Mouse (Mus musculus) midbrain, embryonic 11.5 days (tissue): Measurements from ENCODE around the gene Cpeb2. TPM values are rescaled to one million over a fixed set of nuclear protein-coding genes. Genes with fewer than 3 reads are reported as not detected.

Source experiments
- ATAC-seq: fragments of 200-750 bp; cut with Nextera tagmentation; 2 replicates; pipeline ENCODE4 v1.8.0; 2017; ENCODE audit warnings: moderate TSS enrichment, moderate library complexity; ENCODE audit not compliant: low FRiP score
- DNase-seq: peaks from one replicate; pipeline ENCODE4 v3.0.0; 2015; ENCODE audit warnings: low spot score; ENCODE audit errors: missing footprints
- H3K27ac ChIP-seq: fragments of 300-500 bp; sonication (generic); 2 replicates; pipeline ENCODE4 v1.5.1; 2014; ENCODE audit warnings: low read depth, low read length
- H3K27me3 ChIP-seq: fragments of 300-500 bp; sonication (generic); 2 replicates; pipeline ENCODE4 v1.6.1; 2014; ENCODE audit warnings: mild to moderate bottlenecking, low read length, moderate library complexity, mixed read lengths; ENCODE audit not compliant: control insufficient read depth, insufficient read depth
- H3K36me3 ChIP-seq: fragments of 300-500 bp; sonication (generic); 2 replicates; pipeline ENCODE4 v1.6.1; 2014; ENCODE audit warnings: mild to moderate bottlenecking, low read length, moderate library complexity, mixed read lengths; ENCODE audit not compliant: control insufficient read depth, insufficient read depth
- H3K4me1 ChIP-seq: fragments of 300-500 bp; sonication (generic); 2 replicates; pipeline ENCODE4 v1.6.1; 2014; ENCODE audit warnings: low read length; ENCODE audit not compliant: control insufficient read depth, insufficient read depth
- H3K4me2 ChIP-seq: fragments of 300-500 bp; sonication (generic); 2 replicates; pipeline ENCODE4 v1.6.1; 2014; ENCODE audit warnings: mild to moderate bottlenecking, moderate library complexity
- H3K4me3 ChIP-seq: fragments of 300-500 bp; sonication (generic); 2 replicates; pipeline ENCODE4 v1.5.1; 2014; ENCODE audit warnings: low read depth, low read length
- H3K9ac ChIP-seq: fragments of 300-500 bp; sonication (generic); 2 replicates; pipeline ENCODE4 v1.6.1; 2014; ENCODE audit warnings: low read length
- H3K9me3 ChIP-seq: fragments of 300-500 bp; sonication (generic); 2 replicates; pipeline ENCODE4 v1.6.1; 2016; ENCODE audit warnings: low read length; ENCODE audit not compliant: control insufficient read depth
- WGBS: fragments of 180-500 bp; shearing (Covaris S2); extraction: QIAGEN DNeasy Blood & Tissue Kit; methylation state at CpG from one replicate; pipeline ENCODE4 v1.1.7; 2014; 5-methylcytosine and 5-hydroxymethylcytosine counted together
- polyA plus RNA-seq: library from polyadenylated mRNA; unstranded; fragments of >200 nt; fragmentation: Nextera tagmentation; extraction: Ambion mirVana; gene quantifications from 2 replicates; pipeline ENCODE4 v1.2.1, GENCODE M21; 2014

Gene Cpeb2
- polyA plus RNA-seq, 1 experiment from 2014 or later = 5.0 TPM

- WGBS = 91% methylated on average over 4 of the region's 4 CpGs
- H3K27me3 ChIP-seq = no peaks in the 10 kb centered on the region
- no peaks in the 10 kb centered on the region for H3K36me3 ChIP-seq
- no peaks in the 10 kb centered on the region for H3K9me3 ChIP-seq
- no peak overlapping the region for H3K27ac ChIP-seq
- H3K4me1 ChIP-seq = no peaks in the 10 kb centered on the region
- no peak overlapping the region for H3K4me2 ChIP-seq
- H3K9ac ChIP-seq = no peak overlapping the region
- ATAC-seq = no peak
- no peak for DNase-seq
- H3K4me3 ChIP-seq = no peak overlapping the region
These were observed 60.2 kb downstream of the Cpeb2 start for GRCm38 (mm10) chr5:43293136-43293535.

- ATAC-seq (no peak), DNase-seq (no peak)
- Histone ChIP-seq H3K4me2 (no peak overlapping the region), H3K4me1 (no peaks in the 10 kb centered on the region), H3K4me3 (no peak overlapping the region), H3K27me3 (no peaks in the 10 kb centered on the region), H3K27ac (no peak overlapping the region), H3K9me3 (no peaks in the 10 kb centered on the region), H3K36me3 (no peaks in the 10 kb centered on the region), H3K9ac (no peak overlapping the region)
- WGBS = 95% methylated on average over 7 of the region's 7 CpGs
These were observed 64.5 kb downstream of the Cpeb2 start for GRCm38 (mm10) chr5:43297459-43297858.

- 80% methylated on average over 2 of the region's 2 CpGs for WGBS
- ATAC-seq (no peak), DNase-seq (no peak)
- Histone ChIP-seq H3K27me3 (no peaks in the 10 kb centered on the region), H3K4me1 (no peaks in the 10 kb centered on the region), H3K4me3 (no peak overlapping the region), H3K9ac (no peak overlapping the region), H3K9me3 (no peaks in the 10 kb centered on the region), H3K4me2 (no peak overlapping the region), H3K27ac (no peak overlapping the region), H3K36me3 (no peaks in the 10 kb centered on the region)
These were observed 66.0 kb downstream of the Cpeb2 start for GRCm38 (mm10) chr5:43298975-43299374.

- Histone ChIP-seq H3K27me3 (no peaks in the 10 kb centered on the region), H3K4me3 (no peak overlapping the region), H3K4me2 (no peak overlapping the region), H3K9ac (no peak overlapping the region), H3K27ac (no peak overlapping the region), H3K9me3 (no peaks in the 10 kb centered on the region), H3K4me1 (no peaks in the 10 kb centered on the region), H3K36me3 (no peaks in the 10 kb centered on the region)
- DNase-seq = no peak
- 92% methylated on average over 5 of the region's 5 CpGs for WGBS
- no peak for ATAC-seq
These were observed 67.1 kb downstream of the Cpeb2 start for GRCm38 (mm10) chr5:43300076-43300475.

- no peak for ATAC-seq
- no peak overlapping the region for H3K4me3 ChIP-seq
- DNase-seq = no peak
- no peaks in the 10 kb centered on the region for H3K27me3 ChIP-seq
- H3K27ac ChIP-seq = no peak overlapping the region
- H3K4me2 ChIP-seq = no peak overlapping the region
- H3K9ac ChIP-seq = no peak overlapping the region
- H3K36me3 ChIP-seq = no peaks in the 10 kb centered on the region
- no peaks in the 10 kb centered on the region for H3K4me1 ChIP-seq
- no peaks in the 10 kb centered on the region for H3K9me3 ChIP-seq
- WGBS = 63% methylated on average over 3 of the region's 3 CpGs
These were observed 68.0 kb downstream of the Cpeb2 start for GRCm38 (mm10) chr5:43300979-43301378.

- no peak overlapping the region for H3K4me3 ChIP-seq
- H3K27ac ChIP-seq = no peak overlapping the region
- no peak overlapping the region for H3K4me2 ChIP-seq
- no peaks in the 10 kb centered on the region for H3K36me3 ChIP-seq
- DNase-seq (no peak), ATAC-seq (no peak)
- 63% methylated on average over 1 of the region's 1 CpGs for WGBS
- H3K9me3 ChIP-seq = no peaks in the 10 kb centered on the region
- H3K27me3 ChIP-seq = no peaks in the 10 kb centered on the region
- no peak overlapping the region for H3K9ac ChIP-seq
- no peaks in the 10 kb centered on the region for H3K4me1 ChIP-seq
These were observed 70.5 kb downstream of the Cpeb2 start for GRCm38 (mm10) chr5:43303504-43303903.

GRCm38 (mm10) chr5:43305449-43305848 lies 72.5 kb downstream of the Cpeb2 start:
- H3K9ac ChIP-seq = no peak overlapping the region
- no peak overlapping the region for H3K27ac ChIP-seq
- 93% methylated on average over 3 of the region's 3 CpGs for WGBS
- H3K4me3 ChIP-seq = no peak overlapping the region
- no peak for DNase-seq
- no peaks in the 10 kb centered on the region for H3K27me3 ChIP-seq
- ATAC-seq = no peak
- no peak overlapping the region for H3K4me2 ChIP-seq
- no peaks in the 10 kb centered on the region for H3K9me3 ChIP-seq
- no peaks in the 10 kb centered on the region for H3K36me3 ChIP-seq
- H3K4me1 ChIP-seq = no peaks in the 10 kb centered on the region

GRCm38 (mm10) chr5:43309961-43310360 lies 77.0 kb downstream of the Cpeb2 start:
- DNase-seq (no peak), ATAC-seq (peak; percentile 30; the same call in 1 of the 2 replicates)
- H3K9me3 ChIP-seq = no peaks in the 10 kb centered on the region
- H3K4me2 ChIP-seq = no peak overlapping the region
- H3K27ac ChIP-seq = no peak overlapping the region
- no peak overlapping the region for H3K4me3 ChIP-seq
- no peaks in the 10 kb centered on the region for H3K4me1 ChIP-seq
- H3K9ac ChIP-seq = no peak overlapping the region
- H3K27me3 ChIP-seq = no peaks in the 10 kb centered on the region
- 57% methylated on average over 4 of the region's 4 CpGs for WGBS
- no peaks in the 10 kb centered on the region for H3K36me3 ChIP-seq

GRCm38 (mm10) chr5:43324311-43324862 lies 91.4 kb downstream of the Cpeb2 start:
- Histone ChIP-seq H3K9me3 (no peaks in the 10 kb centered on the region), H3K27me3 (no peaks in the 10 kb centered on the region), H3K36me3 (no peaks in the 10 kb centered on the region), H3K9ac (no peak overlapping the region), H3K4me3 (no peak overlapping the region), H3K4me2 (no peak overlapping the region), H3K4me1 (no peaks in the 10 kb centered on the region), H3K27ac (no peak overlapping the region)
- ATAC-seq (no peak), DNase-seq (no peak)
- WGBS = 88% methylated on average over 3 of the region's 3 CpGs
